Mouse (Mus musculus): ENCODE measurements around the gene Luzp1. TPM values are rescaled to one million over a fixed set of nuclear protein-coding genes. Genes with fewer than 3 reads are reported as not detected.

The Luzp1 gene
- 34.4 and 34.6 TPM in 2 replicates for total RNA-seq (2021)
- long read RNA-seq, experiment 1, partial matches to known transcripts: 0 of 7 reads
- long read RNA-seq, experiment 1, other reads (novel, unspliced or antisense): 5 of 7 reads
- long read RNA-seq, experiment 2, partial matches to known transcripts: 1 of 3 reads
- long read RNA-seq, experiment 2, other reads (novel, unspliced or antisense): 2 of 3 reads

DNA sequence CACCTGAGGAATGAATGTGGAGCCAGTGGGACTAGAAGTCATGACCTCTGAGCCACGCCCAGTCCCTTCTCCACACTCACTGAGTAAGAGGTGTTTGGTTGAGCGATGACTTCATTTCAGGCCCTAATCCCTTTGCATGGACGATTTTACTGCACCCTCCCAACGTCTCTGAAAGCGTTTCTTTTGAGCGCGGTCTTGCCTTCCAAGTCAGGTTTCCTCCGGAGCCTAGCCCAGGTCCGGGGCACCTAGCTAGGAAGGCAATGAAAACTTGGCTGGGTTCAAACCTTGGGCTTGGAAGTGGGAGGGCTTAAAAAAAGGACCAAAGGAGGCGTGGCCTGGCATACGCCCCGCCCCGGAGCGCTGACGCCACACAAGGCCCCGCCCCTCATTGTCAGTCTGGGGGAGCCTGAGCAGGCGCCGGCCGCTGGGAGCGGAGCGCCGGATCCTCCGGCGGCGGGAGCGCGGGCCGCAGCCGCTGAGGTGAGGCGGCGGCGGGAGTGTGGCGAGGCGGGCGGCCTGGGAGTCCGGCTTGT, at the start of gene Luzp1:
Luzp1 (plus strand) TSS at position 391 of the 533 bp plus-strand sequence.
- peak; percentile 96 for DNase-seq

DNA sequence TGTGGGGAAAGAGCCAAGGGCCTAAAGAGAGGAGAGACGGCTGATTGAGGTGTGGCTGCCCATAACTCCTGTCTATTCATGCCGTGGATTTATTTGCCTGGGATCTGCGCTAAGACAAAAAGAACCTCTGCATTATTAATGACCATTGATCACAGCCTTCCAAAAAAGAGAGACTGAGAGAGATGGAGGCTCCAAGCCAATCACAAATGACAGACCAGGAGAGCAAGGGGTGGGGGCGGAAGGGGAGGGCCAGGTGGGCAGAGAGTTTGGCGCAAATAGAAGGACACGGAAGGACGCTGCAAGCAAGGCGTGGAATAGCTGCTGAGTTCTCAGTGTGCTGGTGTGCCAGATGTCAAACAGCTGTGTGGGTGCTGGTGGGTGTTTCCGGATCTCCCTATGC, 46.3 kb upstream of the Luzp1 start, which contains the start of gene Htr1d:
Htr1d (plus strand) TSS at position 301 of the 400 bp plus-strand sequence.
- no peak for DNase-seq

GRCm38 (mm10) chr4:136424120-136424999, 45.2 kb upstream of the Luzp1 start:
- peak; percentile 27 for DNase-seq

GRCm38 (mm10) chr4:136425000-136425288, 44.6 kb upstream of the Luzp1 start:
- peak; percentile 43 for DNase-seq

DNA sequence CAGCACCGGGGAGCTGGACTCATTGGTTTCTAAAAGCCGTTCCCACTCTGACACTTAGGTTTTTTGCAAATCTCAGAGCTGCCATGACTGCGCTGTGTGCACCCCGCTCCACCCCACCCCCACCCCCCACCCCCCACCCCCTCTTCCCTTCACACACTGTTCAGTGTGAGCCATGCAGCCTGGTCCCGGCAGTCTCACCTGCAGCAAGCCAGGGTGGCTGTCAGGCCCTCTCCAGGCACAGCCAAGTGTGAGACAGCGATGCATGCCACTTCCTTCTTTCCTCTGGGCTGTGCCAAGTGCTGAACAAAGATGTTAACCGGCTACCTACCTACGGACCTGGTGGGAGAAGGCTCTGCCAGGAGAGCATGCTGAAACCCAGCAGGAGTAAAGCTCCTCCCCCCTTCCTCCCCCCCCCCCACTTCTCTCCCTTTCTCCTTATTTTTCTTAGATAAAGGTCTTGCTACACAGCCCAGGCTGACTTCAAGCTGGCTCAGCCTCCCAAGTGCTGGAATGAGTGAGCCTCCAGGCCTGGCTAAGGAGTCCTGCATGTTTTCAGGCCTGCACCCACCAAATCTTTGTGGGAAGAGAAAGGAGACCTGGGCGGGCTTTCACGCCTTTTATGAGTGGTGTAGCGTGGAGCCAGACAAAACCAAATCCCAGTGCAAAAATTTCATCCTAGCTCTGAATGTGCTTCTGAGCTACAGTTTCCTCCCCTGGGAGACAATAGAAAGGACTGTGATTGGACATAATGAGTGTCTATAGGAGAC, 38.8 kb upstream of the Luzp1 start:
- DNase-seq: no peak

- peak; percentile 77 for DNase-seq
Observed at GRCm38 (mm10) chr4:136431376-136431693, 38.2 kb upstream of the Luzp1 start.

DNA sequence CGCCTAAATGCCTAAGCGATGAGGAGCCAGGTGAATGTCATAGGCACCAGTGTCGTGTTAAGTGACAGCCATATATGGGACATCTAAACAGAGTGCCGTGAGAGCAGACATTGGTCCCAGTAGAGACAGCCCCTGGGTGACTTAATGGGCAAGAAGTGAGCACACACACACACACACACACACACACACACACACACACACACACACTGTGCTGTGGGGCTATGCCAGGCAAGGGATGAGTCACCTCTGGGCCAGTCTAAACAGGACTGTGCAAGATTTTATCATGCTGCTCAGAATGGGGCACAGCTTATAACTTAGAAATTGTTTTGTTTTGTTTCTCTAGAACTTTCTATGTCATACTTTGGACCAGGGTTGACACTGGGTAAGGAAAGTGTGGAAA, 35.5 kb upstream of the Luzp1 start:
- peak; percentile 71 for DNase-seq

DNA sequence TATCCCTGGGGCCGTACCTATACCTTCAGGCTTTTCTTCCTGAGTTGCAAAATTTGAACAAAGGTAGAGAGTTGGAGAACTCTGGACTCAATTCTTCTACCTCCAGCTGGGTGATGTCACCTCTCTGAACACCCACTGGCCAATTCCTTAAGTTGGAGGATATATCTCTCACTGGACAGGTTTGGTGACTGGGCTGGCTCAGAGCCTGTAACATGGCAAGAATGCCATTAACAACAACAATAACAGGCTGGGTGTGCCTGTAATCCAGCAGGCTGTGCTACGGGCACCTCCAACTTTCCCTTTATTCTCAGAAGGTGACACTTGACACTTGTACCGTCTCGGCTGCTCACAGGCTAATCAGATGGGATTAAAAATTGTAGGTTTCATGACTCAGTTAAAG, 30.5 kb upstream of the Luzp1 start:
- no peak for DNase-seq

- DNase-seq: no peak
Observed at GRCm38 (mm10) chr4:136441354-136442043, 28.1 kb upstream of the Luzp1 start.

- no peak for DNase-seq
Observed at GRCm38 (mm10) chr4:136444561-136444960, 25.0 kb upstream of the Luzp1 start.

GRCm38 (mm10) chr4:136449795-136450194, 19.8 kb upstream of the Luzp1 start:
- DNase-seq: no peak

- DNase-seq: no peak
Observed at GRCm38 (mm10) chr4:136450271-136450670, 19.3 kb upstream of the Luzp1 start.

DNA sequence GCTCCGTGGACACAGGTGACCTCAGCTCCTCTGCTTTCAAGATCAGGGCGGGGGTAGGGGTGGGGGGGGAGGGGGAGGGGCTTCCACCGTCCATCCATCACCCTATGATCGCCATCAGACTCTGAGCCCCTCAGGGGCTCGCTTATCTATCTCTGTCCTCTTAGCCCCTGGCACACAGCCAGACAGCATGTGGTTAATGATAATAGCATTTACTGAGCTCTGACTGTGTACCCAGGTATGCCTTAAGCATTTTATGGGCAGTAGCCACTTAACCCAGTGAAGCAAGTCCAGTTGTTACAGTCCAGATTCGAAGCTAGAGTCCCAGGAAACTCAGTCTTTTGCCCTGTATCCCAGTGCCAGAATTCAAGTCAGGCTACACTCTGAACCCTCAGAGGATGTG, 18.0 kb upstream of the Luzp1 start:
- DNase-seq: no peak

DNA sequence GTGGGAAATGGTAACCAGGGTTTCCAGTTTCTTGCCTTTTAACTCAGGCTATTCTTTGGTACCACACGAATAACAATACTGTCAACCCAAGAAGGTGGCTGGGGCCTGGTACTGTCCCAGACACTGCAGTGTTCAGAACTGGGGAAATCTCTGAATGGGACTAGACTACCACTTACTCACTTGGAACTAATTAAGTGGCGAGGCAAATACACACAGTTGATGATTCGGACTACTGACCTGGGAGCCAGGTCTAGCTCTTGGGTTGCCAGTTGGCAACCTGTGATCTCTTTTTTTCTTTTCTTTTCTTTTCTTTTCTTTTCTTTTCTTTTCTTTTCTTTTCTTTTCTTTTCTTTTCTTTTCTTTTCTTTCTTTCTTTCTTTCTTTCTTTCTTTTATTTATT, 17.3 kb upstream of the Luzp1 start:
- no peak for DNase-seq

- DNase-seq: no peak
Observed at GRCm38 (mm10) chr4:136452792-136453191, 16.8 kb upstream of the Luzp1 start.

- DNase-seq: peak; percentile 88
Observed at GRCm38 (mm10) chr4:136454850-136455260, 14.7 kb upstream of the Luzp1 start.

- no peak for DNase-seq
Observed at GRCm38 (mm10) chr4:136456516-136457218, 12.9 kb upstream of the Luzp1 start.

DNA sequence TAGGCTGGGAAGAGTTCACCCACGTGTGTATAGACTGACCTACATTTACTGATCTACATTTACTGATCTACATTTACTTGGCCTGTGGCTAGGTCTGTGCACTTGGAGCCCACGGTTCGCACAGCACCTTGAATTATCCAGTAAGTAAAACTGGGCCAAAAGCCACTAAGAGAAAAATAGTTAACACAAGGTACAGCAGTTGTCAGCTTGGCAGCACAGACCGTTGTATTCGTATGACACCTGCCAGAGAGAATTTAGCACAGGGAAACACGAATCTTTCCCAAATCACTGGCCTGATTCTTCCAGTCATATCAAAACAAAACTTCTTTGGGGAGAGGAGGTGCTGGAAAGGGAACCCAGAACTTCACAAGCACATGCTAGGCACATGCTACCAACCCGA, 11.3 kb upstream of the Luzp1 start:
- no peak for DNase-seq

- no peak for DNase-seq
Observed at GRCm38 (mm10) chr4:136459210-136459609, 10.4 kb upstream of the Luzp1 start.

- DNase-seq: no peak
Observed at GRCm38 (mm10) chr4:136461206-136461605, 8.4 kb upstream of the Luzp1 start.

DNA sequence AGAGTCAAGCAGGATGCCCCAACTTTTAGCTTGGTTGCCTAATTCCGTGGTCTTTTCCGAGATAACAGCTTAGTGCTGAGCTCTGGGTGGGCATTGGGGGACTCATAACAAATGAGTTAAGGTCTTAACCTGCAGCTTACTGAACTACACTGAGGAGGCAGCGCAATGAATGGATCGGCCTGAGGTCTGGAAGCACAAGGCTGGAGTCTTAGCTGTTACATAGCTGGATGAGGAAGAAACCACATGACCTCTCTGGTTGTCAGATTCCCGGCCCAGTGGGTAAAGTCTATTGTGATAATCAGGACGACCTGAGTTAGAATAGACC, 7.8 kb upstream of the Luzp1 start:
- no peak for DNase-seq
